19 mouse cellular contexts compared by ENCODE assay signal in genomic region chr5:51494358-51494876, GRCm38 (mm10).
A peak's percentile ranks its signal among the peaks of the same experiment; 100 is the strongest.
DNase-seq lines count a peak whose midpoint lies in the region; ATAC-seq and TF ChIP-seq lines count a peak whose summit lies in the region.
"Had no signal": no experiment of that assay in that cellular context is flagged by ENCODE, and none has a peak within 500 bp of the region (broad histone marks: within the 10 kb centered on the region; RNA-seq: fewer than 3 reads in every experiment).

No protein-coding gene starts in this region.

- 0 out of 2 replicates have a peak overlapping the region, but pooled peaks have one; percentile 30 for H3K4me2 ChIP-seq in embryonic facial prominence, embryonic 13.5 days
- no peak overlapping the region for H3K4me2 ChIP-seq in liver, embryonic 14.5 days (ENCODE audit: low read depth)
- no peak overlapping the region for H3K4me2 ChIP-seq in liver, embryonic 12.5 days
- H3K4me2 ChIP-seq: embryonic facial prominence, embryonic 15.5 days; intestine, embryonic 15.5 days; liver, embryonic 13.5 days; midbrain, embryonic 11.5 days had no signal

- no peak overlapping the region for H3K9ac ChIP-seq in embryonic facial prominence, embryonic 13.5 days
- H3K9ac ChIP-seq in liver, embryonic 14.5 days (replicated peaks), result no peak overlapping the region
- H3K9ac ChIP-seq in liver, embryonic 12.5 days, result no peak overlapping the region
- H3K9ac ChIP-seq: embryonic facial prominence, embryonic 15.5 days; hindbrain, embryonic 13.5 days; intestine, embryonic 15.5 days; liver, embryonic 13.5 days had no signal

- DNase-seq in embryonic facial prominence, embryonic 10.5 days (ENCODE audit: low spot score), result no peak
- no peak for DNase-seq in liver, embryonic 14.5 days (ENCODE audit: low read depth in 3 of 3, low spot score in 3 of 3)
- DNase-seq in c-Kit-positive CD71-negative TER-119-negative erythroid progenitor cells, embryonic 14.5 days (ENCODE audit: low read depth), result peak; percentile 17
- DNase-seq in retina, postnatal 1 day, result no peak
- DNase-seq in gastrocnemius, adult 8-10 months (ENCODE audit: low spot score in 2 of 2), result no peak
- DNase-seq: adrenal gland, postnatal 10 days; cerebellum, adult 2 months; gastrocnemius, postnatal 14 days; left cerebral cortex, postnatal 4 days; liver, embryonic 13.5 days; right cerebral cortex, adult 18-20 months had no signal

- H3K27ac ChIP-seq in embryonic facial prominence, embryonic 13.5 days, result no peak overlapping the region
- H3K27ac ChIP-seq in embryonic facial prominence, embryonic 10.5 days (replicated peaks), result no peak overlapping the region
- H3K27ac ChIP-seq in liver, embryonic 14.5 days, result no peak overlapping the region
- H3K27ac ChIP-seq in liver, embryonic 12.5 days, result no peak overlapping the region
- H3K27ac ChIP-seq: embryonic facial prominence, embryonic 15.5 days; forebrain, embryonic 10.5 days; intestine, embryonic 15.5 days; liver, embryonic 13.5 days had no signal

- no peak for ATAC-seq in embryonic facial prominence, embryonic 13.5 days (ENCODE audit: insufficient number of reproducible peaks, insufficient read depth, low FRiP score, low TSS enrichment, low read depth)
- ATAC-seq in liver, embryonic 14.5 days (ENCODE audit: insufficient read depth), result no peak
- no peak for ATAC-seq in liver, embryonic 12.5 days
- 0 out of 2 replicates have a peak, but pooled peaks have one; percentile 47 for ATAC-seq in monocyte, adult 5-6 weeks (replicated peaks; ENCODE audit: insufficient number of reproducible peaks, low FRiP score, low TSS enrichment, poor library complexity, severe bottlenecking)
- ATAC-seq: intestine, embryonic 15.5 days had no signal

- 73% methylated on average over 15 of the region's 15 CpGs for WGBS in embryonic facial prominence, embryonic 13.5 days
- 76% methylated on average over 15 of the region's 15 CpGs for WGBS in embryonic facial prominence, embryonic 10.5 days
- 18% methylated on average over 15 of the region's 15 CpGs for WGBS in liver, embryonic 14.5 days (ENCODE audit: insufficient replicate concordance)
- WGBS in liver, embryonic 12.5 days (ENCODE audit: insufficient replicate concordance), result 21% methylated on average over 15 of the region's 15 CpGs

- TF ChIP-seq CTCF in liver, embryonic 14.5 days (IDR thresholded peaks at IDR 0.05; ENCODE audit: low read depth), result peak; percentile 16; the same call in 1 of the 2 replicates

- no peak for TF ChIP-seq EP300 in liver, embryonic 14.5 days (IDR thresholded peaks at IDR 0.05; ENCODE audit: low read depth)

- H3K9me3 ChIP-seq in embryonic facial prominence, embryonic 13.5 days, result no peaks in the 10 kb centered on the region
- H3K9me3 ChIP-seq in embryonic facial prominence, embryonic 10.5 days, result no peaks in the 10 kb centered on the region
- no peaks in the 10 kb centered on the region for H3K9me3 ChIP-seq in liver, embryonic 14.5 days (ENCODE audit: control insufficient read depth, low read length)
- no peaks in the 10 kb centered on the region for H3K9me3 ChIP-seq in liver, embryonic 12.5 days (replicated peaks)
- H3K9me3 ChIP-seq: embryonic facial prominence, embryonic 15.5 days; forebrain, embryonic 10.5 days; hindbrain, embryonic 13.5 days; intestine, embryonic 15.5 days; liver, embryonic 13.5 days had no signal

- H3K27me3 ChIP-seq in embryonic facial prominence, embryonic 13.5 days, result no peaks in the 10 kb centered on the region
- no peaks in the 10 kb centered on the region for H3K27me3 ChIP-seq in embryonic facial prominence, embryonic 10.5 days (replicated peaks; ENCODE audit: low read depth, poor library complexity, severe bottlenecking)
- no peaks in the 10 kb centered on the region for H3K27me3 ChIP-seq in liver, embryonic 14.5 days (ENCODE audit: control insufficient read depth, insufficient read depth, low read length)
- peaks cover 14% of the 10 kb centered on the region for H3K27me3 ChIP-seq in liver, embryonic 12.5 days (replicated peaks)
- H3K27me3 ChIP-seq: embryonic facial prominence, embryonic 15.5 days; hindbrain, embryonic 13.5 days; intestine, embryonic 15.5 days had no signal

- no peak overlapping the region for H3K4me3 ChIP-seq in embryonic facial prominence, embryonic 13.5 days
- no peak overlapping the region for H3K4me3 ChIP-seq in embryonic facial prominence, embryonic 10.5 days
- H3K4me3 ChIP-seq in liver, embryonic 14.5 days (ENCODE audit: insufficient read depth in 1 of 2, low read depth in 2 of 2, low read length in 2 of 2), result no peak overlapping the region
- no peak overlapping the region for H3K4me3 ChIP-seq in liver, embryonic 12.5 days
- H3K4me3 ChIP-seq: embryonic facial prominence, embryonic 15.5 days; forebrain, embryonic 10.5 days; intestine, embryonic 15.5 days; liver, embryonic 13.5 days had no signal

- peaks cover 10% of the 10 kb centered on the region for H3K4me1 ChIP-seq in embryonic facial prominence, embryonic 13.5 days
- peaks cover 5% of the 10 kb centered on the region; the same call in 1 of the 2 replicates for H3K4me1 ChIP-seq in embryonic facial prominence, embryonic 10.5 days
- no peaks in the 10 kb centered on the region for H3K4me1 ChIP-seq in liver, embryonic 14.5 days (replicated peaks; ENCODE audit: control insufficient read depth in 2 of 2, insufficient read depth in 2 of 2, low read length in 1 of 2)
- H3K4me1 ChIP-seq in liver, embryonic 12.5 days, result no peaks in the 10 kb centered on the region
- H3K4me1 ChIP-seq: embryonic facial prominence, embryonic 15.5 days; intestine, embryonic 15.5 days; liver, embryonic 13.5 days had no signal

- no peaks in the 10 kb centered on the region for H3K36me3 ChIP-seq in embryonic facial prominence, embryonic 13.5 days
- H3K36me3 ChIP-seq in embryonic facial prominence, embryonic 10.5 days (replicated peaks), result no peaks in the 10 kb centered on the region
- no peaks in the 10 kb centered on the region for H3K36me3 ChIP-seq in liver, embryonic 14.5 days (replicated peaks; ENCODE audit: control insufficient read depth, insufficient read depth, low read depth)
- no peaks in the 10 kb centered on the region for H3K36me3 ChIP-seq in liver, embryonic 12.5 days
- H3K36me3 ChIP-seq: embryonic facial prominence, embryonic 15.5 days; forebrain, embryonic 10.5 days; hindbrain, embryonic 13.5 days; intestine, embryonic 15.5 days; liver, embryonic 13.5 days had no signal
